Mouse (Mus musculus) hindbrain, embryonic 10.5 days (tissue): ENCODE measurements around the gene Ywhab. TPM values are rescaled to one million over a fixed set of nuclear protein-coding genes. Genes with fewer than 3 reads are reported as not detected.

Experiments used
- DNase-seq: peaks from one replicate; pipeline ENCODE4 v3.0.0-alpha.2; 2017; ENCODE audit warnings: low spot score
- H3K27ac ChIP-seq: fragments of 300-500 bp; sonication (generic); 2 replicates; pipeline ENCODE4 v1.5.1; 2016; ENCODE audit warnings: mild to moderate bottlenecking, moderate library complexity
- H3K27me3 ChIP-seq: fragments of 300-500 bp; sonication (generic); 2 replicates; pipeline ENCODE4 v1.6.1; 2016; ENCODE audit warnings: mild to moderate bottlenecking; ENCODE audit not compliant: poor library complexity, insufficient read depth, severe bottlenecking
- H3K36me3 ChIP-seq: fragments of 300-500 bp; sonication (generic); 2 replicates; pipeline ENCODE4 v1.6.1; 2016; ENCODE audit warnings: mild to moderate bottlenecking, moderate library complexity
- H3K4me1 ChIP-seq: fragments of 300-500 bp; sonication (generic); replicated peaks from 2 replicates; pipeline ENCODE4 v1.6.1; 2016; ENCODE audit warnings: mild to moderate bottlenecking
- H3K4me3 ChIP-seq: fragments of 300-500 bp; sonication (generic); 2 replicates; pipeline ENCODE4 v1.5.1; 2016; ENCODE audit warnings: mild to moderate bottlenecking, moderate library complexity
- H3K9me3 ChIP-seq: fragments of 300-500 bp; sonication (generic); 2 replicates; pipeline ENCODE4 v1.6.1; 2016; ENCODE audit warnings: mild to moderate bottlenecking, moderate library complexity
- WGBS: fragments of 180-500 bp; shearing (Covaris S2); methylation state at CpG from one replicate; pipeline ENCODE4 v1.1.7; 2016; 5-methylcytosine and 5-hydroxymethylcytosine counted together
- polyA plus RNA-seq: library from polyadenylated mRNA; unstranded; fragments of >200 nt; fragmentation: Nextera tagmentation; extraction: Ambion mirVana; gene quantifications from 2 replicates; pipeline ENCODE4 v1.2.1, GENCODE M21; 2016

Ywhab gene
- polyA plus RNA-seq, result 294 and 318 TPM in 2 replicates

DNA sequence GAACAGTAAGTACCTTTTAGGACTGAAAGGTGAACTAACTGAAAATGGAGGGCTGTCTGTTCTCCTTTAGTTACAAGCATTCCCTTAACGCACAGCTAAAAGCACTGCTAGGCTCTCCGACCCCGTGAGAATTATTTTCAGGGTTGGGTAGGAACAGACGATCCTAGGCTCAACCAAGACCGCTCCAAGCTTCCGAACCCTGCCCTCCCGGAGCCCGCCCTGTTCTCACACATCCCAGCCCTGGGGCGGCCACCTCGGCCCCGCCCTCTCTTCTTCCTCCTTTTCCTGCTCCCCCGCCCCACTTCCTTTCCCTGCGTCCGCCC, at the start of gene Ywhab:
Gene Ywhab, plus strand, starts transcription at position 307 of the 323 bp plus-strand sequence.
- under 1% methylated on average over 14 of the region's 14 CpGs for WGBS
- peak within 1 kb of the TSS; percentile 98 for H3K4me3 ChIP-seq
- H3K36me3 ChIP-seq, result peaks cover 23% of the 10 kb centered on the region
- no peaks in the 10 kb centered on the region for H3K27me3 ChIP-seq
- no peak for DNase-seq
- no peaks in the 10 kb centered on the region for H3K9me3 ChIP-seq
- H3K4me1 ChIP-seq, result peaks cover 28% of the 10 kb centered on the region
- peak within 1 kb of the TSS; percentile 97 for H3K27ac ChIP-seq

DNA sequence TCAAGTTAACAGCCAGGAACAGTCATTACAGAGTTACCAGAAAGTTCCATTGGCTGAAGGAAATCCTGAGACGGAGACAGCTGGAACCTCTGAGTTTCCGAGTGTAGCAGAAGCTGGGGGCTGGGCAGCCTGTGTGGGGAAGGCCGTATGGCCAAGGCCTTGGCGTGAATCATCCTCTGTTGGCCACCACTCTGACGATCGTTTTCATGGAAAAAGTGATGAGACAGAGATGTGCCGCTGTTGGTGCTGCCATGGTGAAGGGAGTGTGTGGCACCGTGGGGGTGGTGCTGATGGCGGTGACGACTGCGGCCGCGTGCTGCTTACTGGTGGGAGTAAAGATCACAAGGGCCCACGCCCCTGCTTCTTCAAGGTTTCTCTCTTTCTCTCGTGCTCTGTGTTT, 48.5 kb upstream of the Ywhab start:
- Histone ChIP-seq H3K4me1 (peaks cover 2% of the 10 kb centered on the region; the same call in 1 of the 2 replicates), H3K36me3 (no peaks in the 10 kb centered on the region), H3K27ac (no peak overlapping the region), H3K9me3 (no peaks in the 10 kb centered on the region), H3K4me3 (no peak overlapping the region), H3K27me3 (no peaks in the 10 kb centered on the region)
- no peak for DNase-seq
- WGBS, result 81% methylated on average over 15 of the region's 15 CpGs

DNA sequence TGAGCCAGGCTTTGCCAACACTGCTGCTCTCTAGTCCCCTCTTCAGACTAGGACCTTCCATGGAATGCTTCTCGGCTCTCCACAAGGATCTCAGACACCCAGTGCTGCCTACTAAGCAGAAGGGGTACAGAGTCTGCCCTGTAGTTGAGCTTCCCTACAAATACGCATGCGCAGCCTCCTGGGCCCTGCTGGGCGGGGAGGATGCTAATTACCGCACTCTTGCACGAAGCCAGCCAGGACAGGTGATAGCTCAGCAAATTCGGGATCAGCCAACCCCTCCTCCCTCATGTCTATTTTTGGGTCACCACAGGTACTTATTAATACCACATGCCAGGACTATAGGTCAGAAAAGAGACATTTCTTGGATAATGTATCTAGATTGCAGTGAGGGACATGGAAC, 46.8 kb upstream of the Ywhab start:
- Histone ChIP-seq H3K36me3 (no peaks in the 10 kb centered on the region), H3K9me3 (no peaks in the 10 kb centered on the region), H3K27ac (no peak overlapping the region), H3K4me1 (peaks cover 2% of the 10 kb centered on the region; the same call in 1 of the 2 replicates), H3K4me3 (no peak overlapping the region), H3K27me3 (no peaks in the 10 kb centered on the region)
- DNase-seq, result no peak
- WGBS, result 72% methylated on average over 7 of the region's 7 CpGs

DNA sequence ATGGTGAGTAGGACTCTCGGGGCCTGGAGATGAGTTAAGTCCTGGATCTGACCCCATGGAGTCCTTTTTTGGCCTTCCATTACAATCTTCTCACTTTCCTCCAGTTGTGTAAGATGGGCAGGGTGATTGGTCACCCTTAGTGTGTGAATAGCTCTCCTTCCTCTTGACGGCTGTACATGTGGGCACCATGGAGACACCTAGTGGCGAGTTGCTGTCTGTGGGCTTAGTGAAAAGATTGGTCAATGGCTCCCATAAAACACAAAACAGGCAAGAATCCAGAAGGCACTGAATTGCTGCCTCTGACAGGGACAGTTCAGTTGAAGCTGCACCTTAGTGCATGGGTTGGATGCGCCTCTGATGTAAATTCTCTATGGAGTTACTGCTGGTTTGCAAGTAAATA, 43.0 kb upstream of the Ywhab start:
- no peaks in the 10 kb centered on the region for H3K27me3 ChIP-seq
- WGBS, result 23% methylated on average over 4 of the region's 4 CpGs
- no peak overlapping the region for H3K27ac ChIP-seq
- no peak overlapping the region for H3K4me3 ChIP-seq
- H3K36me3 ChIP-seq, result no peaks in the 10 kb centered on the region
- peak; percentile 58 for DNase-seq
- H3K4me1 ChIP-seq, result peaks cover 2% of the 10 kb centered on the region; the same call in 1 of the 2 replicates
- H3K9me3 ChIP-seq, result no peaks in the 10 kb centered on the region

DNA sequence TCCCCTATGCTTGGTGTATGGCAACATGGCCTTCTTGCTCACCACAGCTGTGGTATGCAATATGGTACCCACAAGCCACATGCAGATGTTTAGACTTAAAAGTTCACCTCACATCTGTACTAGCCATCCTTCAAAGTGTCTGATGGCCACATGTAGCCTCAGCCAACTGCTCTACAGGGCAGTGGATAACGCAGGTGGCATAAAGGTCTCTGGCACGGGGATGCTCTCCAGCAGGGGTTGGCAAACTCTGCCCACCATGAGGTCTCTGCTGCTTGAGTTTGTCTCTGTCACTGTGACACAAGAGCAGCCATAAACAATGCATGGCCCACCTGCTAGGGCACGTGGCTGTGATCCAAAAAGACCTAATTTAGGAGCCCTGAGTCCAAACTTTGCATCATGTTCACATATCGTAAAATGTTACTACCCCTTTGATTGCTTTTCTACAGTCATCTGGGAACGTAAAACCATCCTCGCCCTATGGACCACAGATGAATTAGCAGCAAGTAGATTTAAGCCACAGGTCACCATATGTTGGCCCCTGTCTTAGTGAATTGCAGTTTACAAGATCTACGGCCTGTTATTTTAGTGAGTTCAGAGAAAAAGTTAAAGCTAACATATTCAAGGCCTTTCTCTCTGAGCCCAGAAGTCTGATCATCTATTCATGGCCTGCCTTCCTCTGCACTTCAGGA, 41.0 kb upstream of the Ywhab start:
- WGBS, result 80% methylated on average over 7 of the region's 7 CpGs
- DNase-seq, result no peak
- Histone ChIP-seq H3K4me1 (no peaks in the 10 kb centered on the region), H3K9me3 (peaks cover 7% of the 10 kb centered on the region; the same call in 1 of the 2 replicates), H3K27me3 (no peaks in the 10 kb centered on the region), H3K4me3 (no peak overlapping the region), H3K36me3 (no peaks in the 10 kb centered on the region), H3K27ac (no peak overlapping the region)

DNA sequence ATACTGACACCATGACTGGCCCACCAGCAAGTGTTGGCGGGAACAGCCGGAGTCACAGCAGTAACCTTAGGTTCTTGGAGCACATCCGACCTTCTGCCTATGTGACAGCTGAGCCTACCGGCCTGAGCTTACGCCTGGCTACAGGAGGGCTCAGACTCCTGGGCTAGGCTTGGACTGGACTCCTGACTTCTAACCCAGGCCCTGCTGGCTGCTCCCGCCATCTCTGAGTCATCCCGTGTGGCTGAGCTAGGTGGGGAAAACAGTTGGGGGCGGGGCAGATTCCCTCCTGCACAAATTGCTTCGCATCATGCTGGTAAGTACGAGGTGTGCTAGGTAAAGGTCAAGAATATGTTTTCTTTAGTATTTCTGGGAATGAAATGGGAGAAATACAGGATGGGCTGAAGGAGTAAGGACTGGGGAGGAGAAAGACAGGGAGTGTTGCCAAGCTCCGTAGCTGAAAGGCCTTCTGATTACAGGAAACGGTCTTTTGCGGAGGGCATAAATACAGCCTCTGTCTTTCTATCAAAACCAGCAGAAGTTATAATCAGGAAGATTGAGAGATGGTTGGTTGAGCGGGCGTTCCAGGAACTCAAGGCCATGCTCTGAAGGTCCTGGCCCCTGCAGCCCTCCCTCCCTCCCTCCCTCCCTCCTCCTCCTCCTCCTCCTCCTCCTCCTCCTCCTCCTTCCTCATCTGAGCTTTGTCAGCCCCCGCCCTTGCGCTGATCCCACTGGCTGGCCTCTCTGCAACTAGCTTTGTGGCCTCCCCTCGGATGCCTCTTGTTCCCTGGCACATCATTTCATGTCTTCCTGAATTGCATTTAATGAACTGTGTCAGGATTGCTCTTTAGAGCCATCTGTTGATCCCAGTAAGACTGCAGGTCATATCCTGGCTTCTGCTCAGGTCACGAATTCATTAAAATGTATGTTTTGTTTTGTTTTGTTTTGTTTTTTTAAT, 29.9 kb upstream of the Ywhab start:
- Histone ChIP-seq H3K27me3 (0 out of 2 replicates have a peak, but pooled peaks cover 2% of the 10 kb centered on the region), H3K4me1 (peaks cover 14% of the 10 kb centered on the region), H3K4me3 (no peak overlapping the region), H3K27ac (no peak overlapping the region), H3K36me3 (no peaks in the 10 kb centered on the region), H3K9me3 (0 out of 2 replicates have a peak, but pooled peaks cover 4% of the 10 kb centered on the region)
- peak; percentile 23 for DNase-seq
- WGBS, result 71% methylated on average over 19 of the region's 19 CpGs

DNA sequence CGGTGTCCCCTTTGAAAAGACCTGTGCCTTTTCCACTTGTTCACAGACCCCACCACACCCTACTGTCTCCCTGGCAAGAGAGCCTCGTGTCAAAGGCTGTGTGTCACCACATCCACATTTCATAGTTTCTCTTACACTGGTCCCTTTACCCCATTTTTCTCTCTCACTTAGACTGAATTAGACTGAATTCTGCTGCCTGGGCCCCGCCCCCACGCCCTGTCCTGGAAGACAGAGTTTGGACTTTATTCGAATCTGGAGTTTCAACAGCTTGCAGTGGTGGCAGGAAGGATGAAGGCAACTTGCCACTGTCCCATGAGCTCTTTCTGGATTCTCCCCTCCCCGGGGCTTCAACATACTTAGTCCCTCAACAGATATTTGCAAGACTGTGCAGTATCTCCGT, 29.1 kb upstream of the Ywhab start:
- H3K36me3 ChIP-seq, result no peaks in the 10 kb centered on the region
- WGBS, result 77% methylated on average over 7 of the region's 7 CpGs

DNA sequence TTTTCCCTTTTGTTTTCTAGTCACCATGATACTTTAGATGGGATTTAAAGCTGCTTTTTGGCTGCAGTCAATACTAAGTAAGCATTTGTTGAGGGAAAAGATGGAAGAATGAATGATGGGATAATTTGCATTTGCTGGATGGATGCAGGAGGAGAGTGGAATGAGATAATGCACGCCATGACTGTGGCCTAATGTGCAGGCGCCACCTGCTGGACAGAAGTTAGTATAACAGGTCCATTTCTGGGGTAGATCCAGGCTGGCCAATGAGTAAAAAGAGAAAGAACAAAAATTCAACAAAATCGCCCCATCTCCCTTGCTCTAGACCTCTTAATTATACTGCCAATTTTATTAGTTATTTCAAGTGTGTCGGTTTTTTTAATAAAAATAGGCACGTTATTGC, 26.2 kb upstream of the Ywhab start:
- peaks cover 14% of the 10 kb centered on the region for H3K4me1 ChIP-seq
- H3K27ac ChIP-seq, result no peak overlapping the region
- 0 out of 2 replicates have a peak, but pooled peaks cover 2% of the 10 kb centered on the region for H3K27me3 ChIP-seq
- 6% methylated on average over 5 of the region's 5 CpGs for WGBS
- no peak overlapping the region for H3K4me3 ChIP-seq
- H3K9me3 ChIP-seq, result 0 out of 2 replicates have a peak, but pooled peaks cover 1% of the 10 kb centered on the region
- H3K36me3 ChIP-seq, result no peaks in the 10 kb centered on the region
- peak; percentile 61 for DNase-seq

More for the DNA sequence above, 29.1 kb upstream of the Ywhab start:
- 0 out of 2 replicates have a peak, but pooled peaks cover 4% of the 10 kb centered on the region for H3K9me3 ChIP-seq
- DNase-seq, result no peak
- H3K27ac ChIP-seq, result no peak overlapping the region
- H3K4me1 ChIP-seq, result peaks cover 14% of the 10 kb centered on the region
- no peak overlapping the region for H3K4me3 ChIP-seq
- 0 out of 2 replicates have a peak, but pooled peaks cover 2% of the 10 kb centered on the region for H3K27me3 ChIP-seq

DNA sequence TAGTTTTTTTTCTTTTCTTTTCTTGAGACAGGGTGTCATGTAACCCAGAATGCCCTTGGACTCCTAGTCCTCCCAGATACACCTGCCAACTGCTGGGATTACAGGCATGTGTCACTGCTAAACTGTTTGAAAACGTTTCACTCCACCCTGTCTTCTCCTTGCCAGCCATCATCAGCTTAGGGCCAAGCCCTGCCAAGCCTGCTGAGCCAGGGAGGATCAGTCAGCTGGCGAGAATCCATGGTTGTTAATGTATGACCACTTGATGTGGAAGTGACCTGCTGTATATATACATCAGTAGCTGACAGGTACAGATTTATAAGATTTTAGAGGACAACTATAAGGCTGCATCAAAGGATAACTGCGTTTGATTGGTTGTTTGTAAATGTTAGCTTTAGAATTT, 24.4 kb upstream of the Ywhab start:
- 0 out of 2 replicates have a peak, but pooled peaks cover 2% of the 10 kb centered on the region for H3K27me3 ChIP-seq
- H3K4me1 ChIP-seq, result 0 out of 2 replicates have a peak, but pooled peaks cover 6% of the 10 kb centered on the region
- H3K4me3 ChIP-seq, result no peak overlapping the region
- no peaks in the 10 kb centered on the region for H3K36me3 ChIP-seq
- no peak overlapping the region for H3K27ac ChIP-seq
- H3K9me3 ChIP-seq, result 0 out of 2 replicates have a peak, but pooled peaks cover 4% of the 10 kb centered on the region
- 60% methylated on average over 3 of the region's 3 CpGs for WGBS
- no peak for DNase-seq

DNA sequence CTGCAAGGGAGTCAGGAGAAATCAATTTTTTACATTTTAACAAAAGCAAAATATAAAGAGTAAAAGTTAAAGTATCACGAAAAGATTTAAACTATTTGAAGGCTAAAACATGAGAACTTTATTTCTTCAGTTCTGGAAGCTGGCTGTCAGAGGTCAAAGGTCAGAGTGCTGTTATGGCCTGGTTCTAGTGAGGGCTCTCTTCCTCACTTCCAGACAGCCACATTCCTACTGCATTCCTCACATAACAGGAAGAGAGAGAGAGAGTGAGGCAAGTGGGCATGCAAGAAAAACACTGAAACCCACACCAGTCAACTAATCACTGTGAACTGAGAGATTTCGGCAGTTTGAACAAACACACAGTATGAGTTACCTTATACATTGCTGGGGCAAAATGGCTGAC, 20.7 kb upstream of the Ywhab start:
- Histone ChIP-seq H3K27ac (no peak overlapping the region), H3K4me3 (no peak overlapping the region), H3K36me3 (no peaks in the 10 kb centered on the region), H3K4me1 (no peaks in the 10 kb centered on the region), H3K9me3 (peaks cover 10% of the 10 kb centered on the region; the same call in 1 of the 2 replicates), H3K27me3 (no peaks in the 10 kb centered on the region)
- DNase-seq, result no peak
- 75% methylated on average over 2 of the region's 2 CpGs for WGBS

DNA sequence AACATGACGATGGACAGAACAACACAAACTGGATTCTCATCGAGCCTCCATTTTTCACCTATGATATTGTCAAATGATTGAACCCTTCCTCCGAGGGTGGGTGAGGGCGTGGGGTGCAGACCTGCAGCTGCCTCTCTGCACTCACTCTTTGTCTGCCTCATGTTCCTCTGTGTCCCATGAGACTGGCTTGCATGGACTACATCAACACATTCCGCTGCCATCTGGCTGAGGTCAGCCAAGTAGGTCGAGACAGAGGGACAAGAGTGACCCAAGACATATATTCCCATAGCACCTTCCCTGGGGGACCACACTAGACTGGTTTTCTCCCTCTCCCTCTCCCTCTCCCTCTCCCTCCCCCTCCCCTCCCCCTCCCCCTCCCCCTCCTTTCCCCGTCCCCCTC, 18.3 kb upstream of the Ywhab start:
- WGBS, result 83% methylated on average over 6 of the region's 7 CpGs
- DNase-seq, result no peak
- peaks cover 10% of the 10 kb centered on the region; the same call in 1 of the 2 replicates for H3K9me3 ChIP-seq
- no peaks in the 10 kb centered on the region for H3K27me3 ChIP-seq
- H3K4me1 ChIP-seq, result no peaks in the 10 kb centered on the region
- H3K27ac ChIP-seq, result no peak overlapping the region
- no peak overlapping the region for H3K4me3 ChIP-seq
- H3K36me3 ChIP-seq, result no peaks in the 10 kb centered on the region

DNA sequence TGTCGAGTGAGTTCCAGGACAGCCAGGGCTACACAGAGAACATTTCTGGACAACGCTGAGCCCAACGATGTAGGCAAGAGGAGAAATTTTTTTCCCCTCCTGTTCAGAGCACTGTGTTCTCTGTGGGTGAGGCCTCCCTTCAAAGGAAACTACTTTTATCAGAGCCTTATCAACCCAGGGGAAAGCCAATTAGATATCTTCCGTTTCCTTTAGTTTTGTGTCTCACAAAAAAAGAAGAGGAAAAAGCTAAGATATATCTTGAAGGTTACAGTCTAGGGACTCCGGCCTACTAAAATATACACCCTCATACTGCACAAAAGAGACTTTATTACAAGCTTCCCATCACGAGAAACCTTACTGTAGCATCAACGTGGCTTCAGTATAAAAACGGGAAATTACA, 7.5 kb upstream of the Ywhab start:
- H3K9me3 ChIP-seq, result no peaks in the 10 kb centered on the region
- no peaks in the 10 kb centered on the region for H3K36me3 ChIP-seq
- no peak overlapping the region for H3K4me3 ChIP-seq
- no peak overlapping the region for H3K27ac ChIP-seq
- 86% methylated on average over 8 of the region's 8 CpGs for WGBS
- H3K27me3 ChIP-seq, result no peaks in the 10 kb centered on the region
- DNase-seq, result no peak
- H3K4me1 ChIP-seq, result no peaks in the 10 kb centered on the region

DNA sequence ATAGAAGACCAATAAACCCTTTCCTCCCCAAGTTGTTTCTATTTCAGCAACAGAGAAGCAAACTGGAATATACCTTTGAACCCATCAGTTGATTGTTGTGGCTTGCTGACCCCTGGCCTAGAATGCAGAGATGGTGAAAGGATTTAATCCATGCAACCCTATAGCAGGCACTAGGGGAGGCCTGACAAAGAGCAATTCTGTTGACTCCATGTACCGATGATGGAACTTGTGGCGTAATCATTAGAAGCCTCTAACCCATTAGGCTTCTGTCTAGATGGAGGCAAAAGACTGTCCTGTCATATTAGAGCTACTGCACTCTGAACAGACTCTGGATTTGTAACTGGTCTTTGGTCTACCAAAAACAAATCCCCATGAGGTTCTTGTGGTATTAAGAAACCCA, 1.9 kb upstream of the Ywhab start:
- Histone ChIP-seq H3K4me1 (peaks cover 26% of the 10 kb centered on the region), H3K36me3 (peaks cover 7% of the 10 kb centered on the region), H3K9me3 (no peaks in the 10 kb centered on the region), H3K27me3 (no peaks in the 10 kb centered on the region), H3K4me3 (no peak overlapping the region), H3K27ac (no peak overlapping the region)
- WGBS, result 96% methylated on average over 2 of the region's 2 CpGs
- no peak for DNase-seq
